Mouse (Mus musculus): ENCODE results near the gene Ldlr. TPM values are rescaled to one million over a fixed set of nuclear protein-coding genes. Genes with fewer than 3 reads are reported as not detected.
"Not testable (repeated sequence)": the region's sequence is repeated elsewhere in the genome, so short reads cannot be mapped to it uniquely, and the experiment has no call there.

Gene Ldlr
- polyA plus RNA-seq, 1 experiment, result 26.9 TPM

DNA sequence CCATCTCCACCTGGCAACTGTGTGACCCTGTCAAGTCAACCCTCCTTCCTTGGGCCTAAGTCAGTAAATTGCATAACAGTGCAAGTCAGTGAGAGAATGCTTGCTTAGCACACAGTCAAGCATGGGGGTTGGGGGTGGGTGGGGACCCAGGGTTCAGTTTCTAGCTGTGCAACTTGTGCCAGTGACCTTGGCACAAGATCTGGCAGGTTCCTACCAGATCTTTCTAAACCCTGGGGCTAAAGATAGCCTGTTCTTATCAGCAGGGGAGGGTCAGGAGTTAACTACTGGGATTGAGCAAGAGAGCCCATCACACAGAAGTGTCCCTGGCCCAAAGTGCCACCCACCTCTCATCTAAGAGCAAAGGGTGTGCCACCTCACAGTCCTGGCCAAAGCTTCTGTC is 38.9 kb downstream of the Ldlr start:
- H3K4me3 ChIP-seq (ENCODE audit: insufficient read depth, low read depth, low read length), result no peak overlapping the region
- DNase-seq, result peak; percentile 22
- H3K4me1 ChIP-seq (ENCODE audit: control insufficient read depth, insufficient read depth, low read length), result peaks cover 4% of the 10 kb centered on the region; the same call in 1 of the 2 replicates
- no peaks in the 10 kb centered on the region for H3K27me3 ChIP-seq (replicated peaks; ENCODE audit: control insufficient read depth, insufficient read depth, low read length)
- TF ChIP-seq CTCF (conservative IDR thresholded peaks at IDR 0.05; ENCODE audit: insufficient read depth, insufficient read length, low read depth, low read length), result no peak
- TF ChIP-seq POLR2A (IDR thresholded peaks at IDR 0.05; ENCODE audit: low read depth, low read length), result no peak
- no peaks in the 10 kb centered on the region for H3K36me3 ChIP-seq (ENCODE audit: control insufficient read depth, insufficient read depth, low read length)
- no peak overlapping the region for H3K27ac ChIP-seq (ENCODE audit: insufficient read depth, low read depth, low read length)

DNA sequence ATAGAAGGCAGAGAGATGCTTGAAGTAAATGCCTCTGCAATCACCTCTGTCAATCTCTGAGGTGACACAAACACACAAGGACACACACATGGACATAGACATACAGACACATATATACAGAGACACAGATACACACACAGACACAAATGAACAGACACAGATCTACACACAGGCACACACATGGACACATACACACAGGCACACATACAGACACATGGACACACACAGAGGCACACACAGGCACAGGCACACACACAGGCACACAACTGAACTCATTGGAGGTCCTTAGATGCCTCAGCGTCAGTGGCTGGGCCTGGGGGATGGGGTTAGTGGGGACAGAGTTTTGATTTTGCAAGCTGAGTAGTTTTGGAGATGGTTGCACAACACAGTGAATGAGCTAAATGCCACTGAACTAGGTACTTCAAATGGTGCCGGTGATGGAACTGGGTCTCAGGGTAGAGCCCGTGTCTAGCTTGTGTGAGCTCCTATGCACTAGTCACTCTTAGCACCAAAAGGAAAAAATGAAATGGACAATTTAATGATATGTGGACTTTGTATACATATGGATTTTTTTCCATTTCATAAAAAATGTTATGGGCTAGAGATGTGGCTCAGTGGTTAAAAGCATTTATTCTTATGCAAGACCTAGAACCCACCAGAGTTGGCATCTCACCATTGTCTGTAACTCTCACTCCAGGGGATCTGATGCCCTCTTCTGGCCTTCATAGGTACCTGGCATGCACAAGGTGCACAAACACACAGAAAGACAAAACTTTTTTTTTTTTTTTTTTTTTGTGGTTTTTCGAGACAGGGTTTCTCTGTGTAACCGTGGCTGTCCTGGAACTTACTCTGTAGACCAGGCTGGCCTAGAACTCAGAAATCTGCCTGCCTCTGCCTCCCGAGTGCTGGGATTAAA is 41.1 kb downstream of the Ldlr start:
- no peaks in the 10 kb centered on the region for H3K36me3 ChIP-seq (ENCODE audit: control insufficient read depth, insufficient read depth, low read length)
- no peak overlapping the region for H3K27ac ChIP-seq (ENCODE audit: insufficient read depth, low read depth, low read length)
- no peak for TF ChIP-seq POLR2A (IDR thresholded peaks at IDR 0.05; ENCODE audit: low read depth, low read length)
- TF ChIP-seq CTCF (conservative IDR thresholded peaks at IDR 0.05; ENCODE audit: insufficient read depth, insufficient read length, low read depth, low read length), result 0 out of 2 replicates have a peak, but pooled peaks have one; percentile 22
- peaks cover 4% of the 10 kb centered on the region; the same call in 1 of the 2 replicates for H3K4me1 ChIP-seq (ENCODE audit: control insufficient read depth, insufficient read depth, low read length)
- H3K4me3 ChIP-seq (ENCODE audit: insufficient read depth, low read depth, low read length), result no peak overlapping the region
- no peak for DNase-seq
- WGBS, result 88% methylated on average over 6 of the region's 6 CpGs
- no peaks in the 10 kb centered on the region for H3K27me3 ChIP-seq (replicated peaks; ENCODE audit: control insufficient read depth, insufficient read depth, low read length)

- Histone ChIP-seq H3K4me1 (ENCODE audit: control insufficient read depth, insufficient read depth, low read length) (no peaks in the 10 kb centered on the region; the same call in 1 of the 2 replicates), H3K27me3 (replicated peaks; ENCODE audit: control insufficient read depth, insufficient read depth, low read length) (no peaks in the 10 kb centered on the region), H3K36me3 (ENCODE audit: control insufficient read depth, insufficient read depth, low read length) (no peaks in the 10 kb centered on the region), H3K27ac (ENCODE audit: insufficient read depth, low read depth, low read length) (peak overlapping the region; percentile 42), H3K4me3 (ENCODE audit: insufficient read depth, low read depth, low read length) (no peak overlapping the region)
- WGBS, result 81% methylated on average over 11 of the region's 11 CpGs
- peak; percentile 51 for DNase-seq
- no peak for TF ChIP-seq CTCF (conservative IDR thresholded peaks at IDR 0.05; ENCODE audit: insufficient read depth, insufficient read length, low read depth, low read length)
- no peak for TF ChIP-seq POLR2A (IDR thresholded peaks at IDR 0.05; ENCODE audit: low read depth, low read length)
Observed at GRCm38 (mm10) chr9:21767896-21768295, 44.6 kb downstream of the Ldlr start.

GRCm38 (mm10) chr9:21768511-21769411 is 45.5 kb downstream of the Ldlr start:
- DNase-seq, result peak; percentile 22
- no peaks in the 10 kb centered on the region for H3K27me3 ChIP-seq (replicated peaks; ENCODE audit: control insufficient read depth, insufficient read depth, low read length)
- H3K27ac ChIP-seq (ENCODE audit: insufficient read depth, low read depth, low read length), result peak overlapping the region; percentile 42
- H3K36me3 ChIP-seq (ENCODE audit: control insufficient read depth, insufficient read depth, low read length), result no peaks in the 10 kb centered on the region
- WGBS, result 67% methylated on average over 13 of the region's 13 CpGs
- H3K4me3 ChIP-seq (ENCODE audit: insufficient read depth, low read depth, low read length), result no peak overlapping the region
- TF ChIP-seq CTCF (conservative IDR thresholded peaks at IDR 0.05; ENCODE audit: insufficient read depth, insufficient read length, low read depth, low read length), result no peak
- no peak for TF ChIP-seq POLR2A (IDR thresholded peaks at IDR 0.05; ENCODE audit: low read depth, low read length)
- H3K4me1 ChIP-seq (ENCODE audit: control insufficient read depth, insufficient read depth, low read length), result no peaks in the 10 kb centered on the region; the same call in 1 of the 2 replicates

DNA sequence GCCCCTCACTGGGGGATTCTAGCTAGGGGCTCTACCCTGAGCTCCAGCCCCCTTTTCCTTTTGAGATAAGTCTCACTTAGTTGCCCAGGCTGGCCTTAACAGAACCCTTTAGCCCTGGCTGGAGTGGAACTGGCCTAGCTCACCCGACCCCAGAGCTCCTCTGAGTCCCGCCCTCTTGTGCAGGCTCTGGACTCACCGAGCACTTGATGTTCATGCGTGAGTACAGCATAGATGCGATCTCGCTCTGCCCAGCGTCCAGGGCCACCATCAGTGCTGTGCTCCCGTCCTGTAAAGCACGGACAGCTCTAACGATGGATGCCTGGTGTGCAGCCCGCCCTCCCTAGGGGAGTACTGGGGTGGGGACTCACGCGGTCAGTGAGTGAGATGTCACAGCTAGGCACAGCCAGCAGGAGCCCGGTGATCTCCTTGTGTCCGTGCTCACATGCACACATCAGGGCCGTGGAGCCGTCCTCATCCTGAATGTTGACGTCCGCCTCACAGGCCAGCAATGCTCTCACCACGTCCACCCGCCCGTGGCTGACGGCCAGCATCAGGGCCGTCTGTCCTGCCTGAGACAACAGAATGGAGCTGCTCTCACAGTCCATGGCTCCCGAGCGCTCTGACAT is 46.4 kb downstream of the Ldlr start:
- no peak for DNase-seq
- peak overlapping the region; percentile 24; the same call in 1 of the 2 replicates for H3K27ac ChIP-seq (ENCODE audit: insufficient read depth, low read depth, low read length)
- TF ChIP-seq POLR2A (IDR thresholded peaks at IDR 0.05; ENCODE audit: low read depth, low read length), result no peak
- TF ChIP-seq CTCF (conservative IDR thresholded peaks at IDR 0.05; ENCODE audit: insufficient read depth, insufficient read length, low read depth, low read length), result no peak
- H3K36me3 ChIP-seq (ENCODE audit: control insufficient read depth, insufficient read depth, low read length), result 0 out of 2 replicates have a peak, but pooled peaks cover 2% of the 10 kb centered on the region
- 75% methylated on average over 26 of the region's 26 CpGs for WGBS
- no peaks in the 10 kb centered on the region for H3K27me3 ChIP-seq (replicated peaks; ENCODE audit: control insufficient read depth, insufficient read depth, low read length)
- no peaks in the 10 kb centered on the region; the same call in 1 of the 2 replicates for H3K4me1 ChIP-seq (ENCODE audit: control insufficient read depth, insufficient read depth, low read length)
- H3K4me3 ChIP-seq (ENCODE audit: insufficient read depth, low read depth, low read length), result no peak overlapping the region

GRCm38 (mm10) chr9:21773396-21773795 is 50.1 kb downstream of the Ldlr start:
- H3K27ac ChIP-seq (ENCODE audit: insufficient read depth, low read depth, low read length); DNase-seq; H3K4me1 ChIP-seq (ENCODE audit: control insufficient read depth, insufficient read depth, low read length); H3K36me3 ChIP-seq (ENCODE audit: control insufficient read depth, insufficient read depth, low read length); H3K4me3 ChIP-seq (ENCODE audit: insufficient read depth, low read depth, low read length); H3K27me3 ChIP-seq (replicated peaks; ENCODE audit: control insufficient read depth, insufficient read depth, low read length): not testable (repeated sequence)
- WGBS, result 79% methylated on average over 5 of the region's 5 CpGs

Measured in kidney, adult 2 months (tissue).